Mouse (Mus musculus) brain, adult 2 months (tissue): ENCODE results near the gene Aen.

ENCODE experiments used
- DNase-seq: peaks from one replicate; pipeline ENCODE4 v3.0.0; 2011; ENCODE audit warnings: low read depth, low spot score

Gene Aen

DNA sequence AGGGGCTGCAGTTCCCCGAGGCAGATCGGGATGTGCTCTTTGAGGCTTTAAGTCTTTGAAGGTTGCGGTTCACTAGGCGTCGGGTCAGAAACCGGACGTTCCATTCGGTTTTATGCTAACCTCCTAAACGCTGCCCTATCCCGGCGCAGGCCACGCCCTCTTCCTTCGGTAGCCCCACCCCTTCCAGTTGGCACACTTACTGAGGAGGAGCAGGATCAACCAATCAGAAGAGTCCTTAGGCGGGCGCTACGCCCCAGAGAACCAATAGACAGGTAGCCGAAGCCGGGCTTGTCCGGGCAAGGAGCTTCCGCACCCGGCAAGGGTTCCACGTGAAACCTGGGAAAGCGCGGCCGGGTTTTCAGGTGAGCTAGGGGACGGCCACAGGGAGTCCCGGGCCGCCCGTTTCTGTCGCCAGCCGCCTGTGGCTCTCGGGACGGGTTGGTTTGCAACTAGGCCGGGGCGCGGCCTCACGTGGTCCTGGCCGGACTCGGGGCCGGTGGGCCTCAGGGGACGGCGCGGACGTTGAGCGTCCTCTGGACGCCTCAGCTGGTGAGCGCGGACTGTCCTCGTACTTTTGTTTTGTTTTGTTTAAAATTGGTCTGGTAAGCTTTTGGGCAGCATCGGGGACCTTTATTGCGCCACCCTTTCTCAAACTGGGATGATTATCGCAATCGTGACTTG, at the start of gene Aen:
TSS of gene Aen (plus strand) at position 202 of the 681 bp plus-strand sequence.
- peak; percentile 99 for DNase-seq

DNA sequence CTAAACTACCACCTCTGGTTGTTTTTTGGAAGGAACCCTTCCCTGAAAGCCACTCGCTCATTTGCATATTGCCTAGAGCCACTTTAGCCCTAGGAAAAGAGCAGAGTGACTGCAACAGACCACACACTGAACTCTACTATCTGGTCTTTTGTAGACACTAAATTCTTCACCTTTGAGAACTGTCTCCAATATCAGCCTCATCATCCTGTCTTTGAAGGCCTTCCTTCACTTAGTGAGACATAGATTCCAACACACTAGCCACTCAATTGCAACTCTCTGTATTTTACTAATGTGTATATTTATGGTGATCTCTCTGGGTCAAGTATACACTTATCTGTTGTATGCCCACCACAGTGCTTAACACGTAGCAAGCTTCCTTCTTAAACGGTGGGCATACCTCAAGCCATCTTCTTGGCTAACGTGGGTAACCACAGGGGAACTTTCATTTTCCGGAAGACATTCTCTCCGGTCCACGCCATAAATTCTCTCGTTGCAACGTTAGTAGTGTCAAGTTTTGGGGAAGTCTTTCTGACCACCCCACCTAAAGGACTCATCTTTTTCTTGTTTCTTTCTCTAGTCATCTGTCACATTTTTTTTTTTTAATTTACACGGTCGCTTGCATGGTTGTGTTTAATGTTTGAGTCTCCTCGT, 49.5 kb upstream of the Aen start:
- DNase-seq, result no peak

DNA sequence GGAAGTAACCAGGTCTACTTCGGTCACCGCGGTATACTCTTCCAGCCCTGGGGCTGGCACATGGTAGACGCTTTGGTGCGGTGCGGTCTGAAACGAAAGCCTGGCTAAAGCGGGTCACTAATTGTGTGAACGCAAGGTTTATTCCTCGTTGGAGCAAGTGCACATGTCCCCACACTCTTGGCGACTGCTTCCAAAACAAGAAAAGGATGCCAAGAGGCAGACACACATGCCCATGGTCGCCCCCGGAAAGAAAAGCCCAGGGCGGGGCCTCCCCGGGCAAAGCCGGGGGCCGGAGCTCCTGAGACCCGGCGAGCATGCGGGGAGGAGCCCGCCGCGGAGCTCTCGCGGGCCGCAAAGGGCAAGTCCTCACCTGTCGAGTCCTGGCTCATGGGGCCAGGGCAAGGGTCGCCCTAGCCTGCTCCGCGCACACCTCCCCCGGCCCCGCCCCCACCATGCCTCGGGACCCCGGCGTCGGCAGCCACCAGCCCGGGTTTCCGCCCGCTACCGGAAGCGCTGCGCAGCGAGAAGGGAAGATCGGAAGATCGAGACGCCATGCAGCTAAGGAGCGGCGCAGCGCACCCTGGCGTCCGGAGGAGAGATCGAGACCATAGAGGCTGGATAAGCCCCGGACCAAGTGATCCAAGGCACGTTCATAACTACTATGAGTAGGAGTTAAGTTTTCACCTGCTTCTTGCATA, 48.8 kb upstream of the Aen start, which contains the start of gene Det1:
TSS of gene Det1 (minus strand) at position 527 of the 698 bp plus-strand sequence.
- peak; percentile 96 for DNase-seq

DNA sequence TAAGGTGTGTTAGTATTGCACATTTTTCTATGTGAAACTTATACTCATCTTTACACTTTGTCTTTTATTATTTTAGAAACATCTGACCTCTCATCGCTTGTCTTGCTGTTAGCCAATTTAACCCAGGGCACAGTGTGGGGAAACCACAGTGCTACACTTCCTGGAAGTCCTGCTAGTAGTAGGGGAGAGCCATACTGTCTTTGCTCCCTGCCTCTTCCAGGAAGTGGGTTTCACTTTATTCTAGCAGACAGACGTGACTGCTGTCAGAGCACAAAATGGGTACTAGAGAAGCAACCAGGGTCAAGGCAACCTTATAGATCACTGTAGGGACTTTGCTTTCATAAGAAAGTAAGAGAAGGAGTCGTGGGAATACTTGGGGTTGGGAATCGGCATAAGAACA, 41.6 kb upstream of the Aen start:
- no peak for DNase-seq

DNA sequence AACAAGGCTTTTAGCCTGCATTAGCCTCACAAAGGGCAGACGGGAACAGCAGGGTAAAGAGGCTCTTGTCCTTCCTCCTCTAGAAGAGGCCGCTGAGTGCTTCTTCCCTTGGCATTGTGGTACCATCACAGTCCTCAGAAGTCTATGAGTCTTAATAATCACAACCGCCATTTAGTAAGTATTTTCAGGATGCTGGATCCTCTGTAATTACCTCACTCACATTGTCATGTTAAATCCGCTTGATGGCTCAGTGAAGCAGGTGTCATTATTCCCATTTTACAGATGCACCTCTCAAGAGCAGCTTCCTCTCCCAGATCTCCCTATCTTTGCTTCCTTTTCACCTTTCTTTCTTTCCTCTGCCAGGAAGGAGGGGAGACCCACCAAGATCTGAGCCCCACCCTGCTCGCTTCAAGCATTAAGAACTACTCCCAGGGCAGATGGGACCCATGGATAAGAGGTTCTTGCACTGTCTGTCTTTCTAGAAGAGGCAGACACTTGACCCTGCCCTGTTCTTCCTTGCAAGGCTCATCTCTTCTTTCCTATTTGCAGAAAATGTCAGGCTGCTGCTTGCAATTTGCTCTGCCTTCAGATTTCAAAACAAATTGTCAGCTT, 40.5 kb upstream of the Aen start:
- DNase-seq, result no peak

DNA sequence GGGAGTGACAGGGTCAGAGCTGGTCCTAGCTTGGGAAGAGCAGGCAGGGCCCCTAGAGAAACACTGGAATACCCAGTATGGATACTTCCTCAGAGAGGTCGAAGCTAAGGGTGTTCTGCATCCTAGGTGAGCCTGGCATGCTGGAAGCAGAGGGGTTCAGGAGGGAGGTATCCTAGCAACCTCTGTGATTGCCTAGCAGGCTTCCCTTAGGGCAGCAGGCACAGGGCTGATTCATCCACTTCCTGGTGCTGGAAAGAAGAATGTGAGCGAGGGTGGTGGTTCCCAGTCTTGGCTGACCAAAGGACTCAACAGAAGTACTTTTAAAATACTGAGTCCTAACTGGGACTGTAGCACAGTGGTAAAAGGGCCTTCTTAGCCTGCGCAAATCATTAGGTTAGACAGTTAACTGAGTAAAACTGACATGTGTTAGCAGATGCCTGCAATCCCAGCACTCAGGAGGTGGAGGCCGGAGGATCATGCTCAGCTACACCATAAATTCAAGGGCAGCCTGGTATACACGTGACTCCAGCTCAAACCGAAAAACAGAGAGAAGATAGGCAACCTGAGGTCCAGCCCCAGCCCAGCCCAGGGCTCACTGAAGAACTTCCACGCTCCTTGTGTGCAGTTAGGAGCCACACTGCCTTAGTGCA, 31.7 kb upstream of the Aen start:
- no peak for DNase-seq

DNA sequence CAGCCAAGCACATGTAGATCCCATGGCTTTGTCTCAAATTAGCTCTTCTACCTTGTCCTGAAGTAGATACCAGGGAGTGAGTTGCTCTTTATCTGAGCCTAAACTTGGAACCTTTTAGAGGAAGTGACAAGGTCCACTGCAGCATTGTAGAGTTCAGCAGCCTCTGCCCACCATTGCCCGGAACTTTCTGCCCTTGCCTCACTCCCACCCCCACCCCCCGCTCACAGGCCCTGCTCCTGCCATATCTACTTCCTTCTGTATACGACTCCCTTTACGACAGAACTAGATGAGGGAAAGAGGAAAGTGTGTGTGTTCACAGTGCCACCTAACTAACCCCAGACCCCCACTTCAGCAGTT, 31.2 kb upstream of the Aen start:
- no peak for DNase-seq

DNA sequence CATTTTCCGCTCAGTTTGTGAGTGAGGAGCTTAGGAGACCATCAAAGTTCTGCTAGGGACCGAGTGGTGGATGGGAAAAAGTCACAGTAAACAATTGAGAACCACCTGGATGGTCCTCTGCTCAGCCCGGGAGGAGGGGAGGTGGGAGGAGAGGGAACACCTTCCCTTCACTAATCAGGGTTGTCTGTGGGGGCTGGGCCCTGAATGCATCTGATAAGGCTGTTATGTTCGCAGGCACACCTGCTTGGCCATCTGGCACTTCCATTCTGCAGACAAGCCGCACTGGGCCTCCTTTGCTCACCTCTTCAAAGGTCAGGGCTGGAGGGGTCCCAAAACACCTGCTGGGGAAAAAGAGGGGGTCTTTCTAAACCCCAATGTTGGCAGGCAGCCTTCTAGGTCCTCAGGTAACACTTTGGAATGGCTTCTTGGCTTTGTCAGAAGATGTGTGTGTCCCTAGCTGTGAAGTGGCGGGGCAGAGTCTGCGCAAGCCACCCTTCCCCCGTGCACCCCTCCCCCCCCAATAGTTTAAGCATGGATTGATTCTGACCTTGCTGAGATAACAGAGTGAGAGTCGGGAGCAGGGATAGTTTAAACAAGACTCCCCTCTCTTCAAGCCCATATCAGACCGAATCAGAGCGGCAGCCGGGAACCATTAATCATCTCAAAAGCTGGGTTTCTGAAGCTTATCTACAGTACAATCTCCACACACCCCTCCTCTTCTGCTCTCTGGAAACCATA, 30.3 kb upstream of the Aen start:
- no peak for DNase-seq

DNA sequence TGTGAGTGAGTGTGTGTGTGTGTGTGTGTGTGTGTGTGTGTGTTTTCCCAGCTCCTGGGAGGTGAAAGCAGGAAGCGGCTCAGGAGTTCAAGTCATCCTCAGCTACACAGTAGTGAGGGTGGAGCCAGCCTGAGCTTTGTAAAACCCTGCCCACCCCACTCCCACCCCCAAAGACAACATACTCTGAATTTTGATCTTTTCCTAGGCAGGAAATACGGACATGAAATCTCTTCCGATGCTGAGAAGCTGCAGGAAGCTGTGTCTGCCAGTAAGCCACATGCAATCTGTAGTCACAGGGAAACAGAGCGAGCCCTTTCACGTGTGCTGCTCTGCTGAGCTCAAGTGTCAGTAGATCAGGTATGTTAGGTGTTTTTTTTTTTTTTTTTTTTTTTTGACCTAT, 26.9 kb upstream of the Aen start:
- no peak for DNase-seq

DNA sequence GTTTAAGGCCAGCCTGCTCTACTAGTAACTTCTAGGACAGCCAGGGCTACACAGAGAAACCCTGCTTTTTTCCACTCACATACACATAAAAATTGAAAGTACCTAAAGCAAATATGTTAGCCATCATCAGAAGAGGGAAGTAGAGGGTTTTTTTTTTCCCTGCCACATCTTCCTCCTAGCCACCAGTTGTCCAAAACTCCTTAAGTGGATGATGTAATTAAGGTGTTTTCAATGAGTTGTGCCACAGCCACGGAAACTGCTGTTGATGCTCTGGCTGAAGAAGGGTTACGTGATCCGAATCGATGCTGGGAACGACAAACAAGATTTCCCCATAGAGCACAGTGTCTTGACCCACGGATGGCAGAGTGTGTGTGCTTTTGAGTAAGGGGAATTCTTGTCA, 23.3 kb upstream of the Aen start:
- DNase-seq, result no peak

DNA sequence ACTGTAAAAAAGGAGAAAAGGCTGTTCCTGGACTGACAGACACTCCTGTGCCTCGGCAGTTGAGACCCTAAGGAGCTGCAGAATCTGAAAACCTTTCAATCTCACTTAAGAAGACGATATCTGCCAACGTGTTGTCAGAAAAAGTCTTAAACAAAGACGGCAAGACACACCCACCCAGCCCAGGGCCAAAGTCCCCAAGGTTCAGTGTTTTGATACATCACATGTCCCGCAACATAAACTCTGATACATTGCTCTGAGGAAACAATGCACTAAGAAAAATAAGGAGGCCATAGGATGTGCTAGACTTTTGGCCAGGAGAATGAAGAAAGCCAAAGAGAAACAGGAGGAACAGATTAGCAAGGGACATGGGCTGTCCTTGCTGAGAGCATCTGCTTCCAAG, 22.8 kb upstream of the Aen start:
- DNase-seq, result no peak

DNA sequence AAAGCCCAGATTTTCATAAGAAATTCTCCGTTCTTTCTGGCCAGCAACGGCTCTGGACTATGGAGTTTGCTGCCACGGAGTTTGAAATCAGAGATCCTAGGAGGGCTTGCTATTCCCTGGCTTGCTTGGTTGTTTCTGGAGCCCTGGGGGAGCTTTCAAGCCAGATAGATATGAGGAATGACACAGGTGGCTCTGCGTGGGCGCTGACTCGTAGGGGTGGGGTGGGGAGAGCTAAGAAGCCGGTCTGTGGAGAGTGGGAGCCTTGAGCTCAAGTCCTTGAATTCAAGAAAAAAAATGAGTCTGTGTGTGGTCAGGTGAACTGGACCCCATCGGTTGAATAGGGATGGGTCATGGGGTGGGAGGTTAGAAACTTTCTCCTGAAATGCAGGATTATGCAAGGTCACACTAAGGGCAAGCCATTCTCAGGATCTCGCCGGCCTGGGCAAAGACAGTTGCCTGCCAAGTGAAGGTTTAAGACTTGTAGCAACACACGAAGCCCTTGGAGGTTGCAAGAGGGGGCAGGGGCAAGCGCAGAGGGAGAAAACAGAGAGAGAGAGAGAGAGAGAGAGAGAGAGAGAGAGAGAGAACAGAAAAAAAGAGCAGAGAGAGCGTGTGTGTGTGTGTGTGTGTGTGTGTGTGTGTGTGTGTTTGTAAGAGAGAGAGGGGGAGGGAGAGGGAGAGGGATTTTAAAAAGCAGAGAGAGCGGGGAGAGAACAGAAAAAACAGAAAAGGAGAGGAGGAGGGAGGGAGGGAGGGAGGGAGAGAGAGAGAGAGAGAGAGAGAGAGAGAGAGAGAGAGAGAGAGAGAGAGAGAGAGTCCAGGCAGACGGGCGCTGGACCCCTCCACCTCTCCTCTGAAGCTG, 13.8 kb upstream of the Aen start:
- peak; percentile 48 for DNase-seq

DNA sequence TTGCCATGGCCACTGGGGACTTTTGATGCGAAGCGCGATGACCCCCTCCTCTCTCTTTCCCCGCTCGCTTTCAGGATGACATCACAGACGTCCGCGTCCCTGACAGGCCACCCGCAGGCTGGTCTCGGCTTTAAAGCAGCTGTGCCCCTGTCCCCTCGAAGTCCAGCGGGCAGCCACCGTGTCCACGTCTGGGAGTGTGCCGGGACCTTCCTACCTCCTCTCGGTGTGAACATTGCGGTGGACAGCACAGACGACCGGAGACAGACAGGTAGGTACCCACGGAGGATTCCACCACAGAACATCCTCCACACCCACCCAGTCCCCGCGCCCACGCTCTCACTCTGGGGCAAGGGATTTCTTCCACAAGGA, 13.2 kb upstream of the Aen start:
- DNase-seq, result peak; percentile 60

DNA sequence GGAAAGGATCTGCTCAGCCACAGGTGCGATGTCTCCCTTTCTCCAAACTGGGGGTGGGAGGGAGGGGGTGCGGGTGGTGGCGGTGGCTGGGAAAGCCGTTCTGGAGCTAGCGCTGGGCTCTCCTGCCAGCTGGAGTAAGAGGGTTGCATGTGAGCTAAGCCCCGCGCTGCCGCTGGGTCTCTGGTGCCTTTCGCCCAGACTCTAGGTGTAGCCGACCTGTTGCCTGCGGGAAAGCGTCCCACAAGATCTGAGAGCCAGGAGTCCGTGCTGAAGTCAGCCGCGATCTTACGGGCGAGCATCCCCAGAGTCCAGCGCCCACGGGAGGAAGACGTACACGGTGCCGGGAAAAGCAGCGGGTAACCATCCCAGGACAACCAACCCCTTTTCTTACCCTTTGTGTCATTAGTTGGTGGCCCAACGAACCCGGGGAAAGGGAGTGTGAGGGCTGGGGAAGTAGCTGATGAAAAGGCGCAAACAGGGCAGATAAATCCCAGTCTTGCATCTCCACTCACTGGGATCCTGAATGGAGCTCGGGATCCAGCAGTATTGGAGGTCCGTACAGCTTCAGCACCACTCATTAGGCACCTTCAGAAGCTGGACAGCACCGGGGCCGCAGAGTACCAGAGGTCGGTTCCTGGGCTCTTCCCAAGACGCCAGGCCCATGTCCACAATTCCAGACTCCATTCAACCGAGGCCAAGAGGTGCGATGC, 12.5 kb upstream of the Aen start:
- DNase-seq, result no peak

DNA sequence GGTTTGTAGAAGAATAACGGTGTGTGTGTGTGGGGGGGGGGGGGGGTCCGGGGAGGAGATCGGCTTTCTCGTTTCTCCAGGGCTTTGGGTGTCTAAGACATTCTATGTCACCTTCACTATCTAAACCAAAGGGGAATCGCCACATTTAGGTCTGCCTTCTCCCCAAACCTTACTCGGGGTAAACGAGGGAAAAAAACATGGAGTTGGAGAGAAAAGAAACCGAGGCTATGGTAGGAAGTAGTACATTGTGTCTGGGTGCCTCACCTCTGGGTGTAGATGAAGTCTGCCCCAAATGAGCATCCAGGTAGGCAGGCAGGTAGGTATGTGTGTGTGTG, 12.0 kb upstream of the Aen start:
- DNase-seq, result no peak

DNA sequence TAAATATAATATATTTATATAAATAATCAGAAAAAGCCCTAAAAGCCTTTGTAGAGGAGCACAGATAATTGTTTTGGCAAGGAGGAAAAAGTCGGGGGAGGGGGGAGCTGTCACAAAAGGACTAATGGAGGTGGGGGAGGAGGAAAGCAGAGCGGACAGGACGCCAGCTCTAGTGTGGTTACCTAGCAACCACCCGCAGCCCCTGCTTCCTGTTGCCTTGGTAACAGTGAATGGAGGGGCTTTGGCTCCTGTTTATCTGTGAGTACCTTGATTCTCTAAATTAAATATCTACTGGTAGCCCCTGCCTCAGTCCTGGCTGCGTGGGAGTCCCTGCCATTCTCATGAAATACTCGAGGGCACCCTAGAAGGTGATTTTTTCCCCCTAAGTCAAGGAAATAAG, 11.5 kb upstream of the Aen start:
- DNase-seq, result peak; percentile 72

DNA sequence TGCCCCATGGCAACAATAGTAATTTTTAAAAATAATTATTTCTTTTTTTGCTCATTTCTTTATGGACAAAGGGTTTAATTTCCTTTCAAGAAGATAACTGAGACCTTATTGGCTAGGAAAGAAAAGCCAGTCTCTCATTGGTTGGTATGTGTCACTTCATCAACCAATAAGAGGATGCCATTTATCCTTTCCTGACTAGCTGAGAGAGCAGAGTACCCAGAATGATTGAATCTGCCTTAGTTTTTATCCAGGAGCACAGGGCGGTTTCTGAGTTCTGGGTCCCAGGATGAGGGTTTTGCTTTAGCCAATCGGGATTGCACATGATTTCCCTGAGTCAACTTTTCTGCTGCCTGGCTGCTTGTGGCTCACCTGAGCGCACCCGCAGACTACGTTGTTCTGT, 10.2 kb upstream of the Aen start:
- DNase-seq, result peak; percentile 73

DNA sequence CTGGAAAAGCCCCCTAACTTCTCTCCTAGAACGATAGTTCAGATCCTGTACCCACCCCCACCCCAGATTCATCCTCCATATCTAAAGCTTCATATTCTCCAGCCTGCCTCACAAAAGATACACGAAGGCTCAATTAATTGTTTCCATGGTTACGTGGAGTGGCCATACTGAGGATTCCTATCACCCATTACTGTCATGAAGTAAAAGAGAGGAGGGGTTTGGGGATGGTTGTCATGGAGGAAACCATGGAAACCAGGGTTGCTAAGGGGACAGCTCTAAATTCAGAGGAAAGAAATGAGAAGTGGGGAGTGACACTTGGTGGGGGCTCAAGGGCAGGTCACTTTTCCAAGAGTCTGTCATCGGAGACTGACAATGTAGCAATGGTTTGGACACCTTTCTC, 9.2 kb upstream of the Aen start:
- peak; percentile 36 for DNase-seq

DNA sequence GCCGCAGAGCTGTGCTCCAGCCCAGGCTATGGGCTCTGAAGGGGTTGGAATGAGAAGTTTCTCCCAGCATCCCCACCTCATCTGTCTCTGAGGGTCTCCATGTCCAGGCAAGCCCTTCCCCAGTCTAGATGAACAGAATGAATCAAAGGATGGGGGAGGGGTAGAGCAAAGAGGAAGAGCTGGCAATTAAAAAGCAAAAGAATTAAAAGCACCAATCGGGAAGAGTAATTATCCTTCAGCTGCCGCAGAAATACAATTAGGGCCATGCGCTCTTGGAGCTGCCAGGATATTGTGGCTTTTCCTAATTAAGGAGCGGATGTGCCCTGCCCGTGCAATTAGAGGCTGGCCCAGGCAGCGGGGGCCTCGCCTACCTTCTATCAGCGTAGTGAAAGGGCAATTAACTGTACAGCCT, 8.2 kb upstream of the Aen start:
- peak; percentile 36 for DNase-seq

DNA sequence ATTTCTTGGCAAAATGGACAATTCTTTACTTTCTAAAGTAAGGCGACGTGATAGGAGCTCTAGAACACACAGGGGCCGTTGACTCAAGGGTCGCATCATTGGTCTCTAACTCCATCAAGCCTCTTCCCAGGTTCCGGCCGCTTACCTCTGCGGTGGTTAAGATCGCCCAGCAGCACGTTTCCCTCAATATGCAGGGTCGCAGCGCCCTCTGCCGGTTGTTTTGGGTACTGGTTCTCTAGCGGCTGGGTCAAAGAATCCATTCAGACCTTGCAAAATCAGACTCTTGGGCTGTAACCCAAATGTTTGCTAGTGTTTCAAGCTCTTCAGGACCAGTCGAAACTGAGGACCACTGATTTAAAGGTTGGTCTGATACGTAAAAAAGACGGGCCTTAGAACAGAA, 5.0 kb upstream of the Aen start:
- DNase-seq, result peak; percentile 86
